Mouse (Mus musculus) liver, adult 2 months (tissue): ENCODE results near the gene Serpinb2. TPM values are rescaled to one million over a fixed set of nuclear protein-coding genes. Genes with fewer than 3 reads are reported as not detected.

Experiments used
- DNase-seq: peaks from one replicate; pipeline ENCODE4 v3.0.0-alpha.2; 2011; ENCODE audit warnings: low read depth, low spot score; ENCODE audit errors: extremely low read depth
- H3K27ac ChIP-seq: fragments of 200-500 bp; replicated peaks from 2 replicates; pipeline ENCODE4 v1.5.1; 2012; ENCODE audit warnings: low read depth, mild to moderate bottlenecking, control low read depth, inconsistent platforms, low read length; ENCODE audit not compliant: insufficient read depth
- H3K27me3 ChIP-seq: fragments of 200-500 bp; 2 replicates; pipeline ENCODE4 v1.6.1; 2012; ENCODE audit warnings: mild to moderate bottlenecking, moderate library complexity, low read length, inconsistent platforms; ENCODE audit not compliant: control insufficient read depth, insufficient read depth
- H3K36me3 ChIP-seq: fragments of 200-500 bp; 2 replicates; pipeline ENCODE4 v1.6.1; 2012; ENCODE audit warnings: low read length, inconsistent platforms; ENCODE audit not compliant: control insufficient read depth, insufficient read depth
- H3K4me1 ChIP-seq: fragments of 200-500 bp; 2 replicates; pipeline ENCODE4 v1.6.1; 2011; ENCODE audit warnings: low read length; ENCODE audit not compliant: control insufficient read depth, insufficient read depth
- H3K4me3 ChIP-seq: fragments of 200-500 bp; 2 replicates; pipeline ENCODE4 v1.5.1; 2011; ENCODE audit warnings: low read depth, mild to moderate bottlenecking, control low read depth, low read length, moderate library complexity; ENCODE audit not compliant: insufficient read depth
- H3K79me2 ChIP-seq: fragments of 200-500 bp; 2 replicates; pipeline ENCODE4 v1.6.1; 2012; ENCODE audit warnings: inconsistent platforms, mild to moderate bottlenecking, low read length, moderate library complexity; ENCODE audit not compliant: control insufficient read depth, insufficient read depth
- H3K9ac ChIP-seq: fragments of 200-500 bp; 2 replicates; pipeline ENCODE4 v1.6.1; 2012; ENCODE audit warnings: low read depth, mild to moderate bottlenecking, control low read depth, inconsistent platforms, low read length
- POLR2A ChIP-seq: fragments of 200-500 bp; IDR thresholded peaks from 2 replicates; pipeline ENCODE4 v1.6.1; 2011; ENCODE audit warnings: low read length, control low read depth; ENCODE audit not compliant: insufficient read depth; ENCODE audit errors: extremely low read depth
- WGBS: fragments of 180-500 bp; shearing (Covaris S2); methylation state at CpG from one replicate; pipeline ENCODE4 v1.1.7; 2018; 5-methylcytosine and 5-hydroxymethylcytosine counted together
- polyA plus RNA-seq: library from polyadenylated mRNA; depleted of rRNA; stranded (reverse); fragments of >200 nt; gene quantifications from 2 replicates; pipeline ENCODE4 v1.2.3, GENCODE M21; 2012; rRNA removed
- total RNA-seq: library from RNA; depleted of rRNA; stranded (reverse); fragments of >200 nt; gene quantifications from 2 replicates; pipeline ENCODE4 v1.2.3, GENCODE M21; 2014; rRNA removed

Serpinb2 gene
- total and polyA plus RNA-seq, 2 experiments = not detected

GRCm38 (mm10) chr1:107584932-107585331 is 73.7 kb downstream of the Serpinb2 start:
- no peaks in the 10 kb centered on the region for H3K36me3 ChIP-seq
- H3K27me3 ChIP-seq = no peaks in the 10 kb centered on the region
- no peak overlapping the region for H3K9ac ChIP-seq
- no peak for TF ChIP-seq POLR2A
- 89% methylated on average over 3 of the region's 3 CpGs for WGBS
- no peak for DNase-seq
- H3K79me2 ChIP-seq = no peaks in the 10 kb centered on the region
- H3K27ac ChIP-seq = no peak overlapping the region
- H3K4me1 ChIP-seq = no peaks in the 10 kb centered on the region
- H3K4me3 ChIP-seq = no peak overlapping the region

Other genes with a start within 250 kb of the Serpinb2 start
- gene Serpinb3b, start 233.1 kb upstream of the Serpinb2 start, total RNA-seq = not detected in 2 replicates
- not detected in 2 replicates for gene Serpinb3b, start 233.1 kb upstream of the Serpinb2 start, polyA plus RNA-seq
- gene Serpinb3c, start 233.1 kb upstream of the Serpinb2 start, total RNA-seq = not detected in 2 replicates
- gene Serpinb3c, start 233.1 kb upstream of the Serpinb2 start, polyA plus RNA-seq = not detected in 2 replicates
- gene Serpinb11, start 150.2 kb upstream of the Serpinb2 start, total RNA-seq = not detected in 2 replicates
- gene Serpinb11, start 150.2 kb upstream of the Serpinb2 start, polyA plus RNA-seq = not detected in 2 replicates
- gene Serpinb7, start 111.8 kb upstream of the Serpinb2 start, total RNA-seq = 0.18 TPM in 1 of 2 replicates, not detected in the other
- gene Serpinb7, start 111.8 kb upstream of the Serpinb2 start, polyA plus RNA-seq = 0.37 TPM in 1 of 2 replicates, not detected in the other
- 3.5 and 7.4 TPM in 2 replicates for gene Serpinb8, start 78.6 kb downstream of the Serpinb2 start, total RNA-seq
- 2.1 and 2.5 TPM in 2 replicates for gene Serpinb8, start 78.6 kb downstream of the Serpinb2 start, polyA plus RNA-seq